Mouse (Mus musculus) liver, adult (tissue): ENCODE data around the gene Spaca5.

Experiments used
- GATA4 ChIP-seq: IDR thresholded peaks from 2 replicates; pipeline ENCODE4 v1.6.1; 2014; ENCODE audit warnings: mild to moderate bottlenecking, low read length; ENCODE audit not compliant: insufficient replicate concordance

Gene Spaca5

GRCm38 (mm10) chrX:21068106-21068505 lies at the start of gene Spaca5:
Gene Spaca5 (plus strand): TSS chrX:21068406.
- no peak for TF ChIP-seq GATA4

- TF ChIP-seq GATA4: no peak
Measured at GRCm38 (mm10) chrX:21061460-21061859, 6.7 kb upstream of the Spaca5 start.

GRCm38 (mm10) chrX:21061866-21062543 lies 6.2 kb upstream of the Spaca5 start, which contains the start of gene Zfp182:
Gene Zfp182 (minus strand): TSS chrX:21062316.
- no peak for TF ChIP-seq GATA4

- no peak for TF ChIP-seq GATA4
Measured at GRCm38 (mm10) chrX:21062544-21062890, 5.7 kb upstream of the Spaca5 start.

- no peak for TF ChIP-seq GATA4
Measured at GRCm38 (mm10) chrX:21088645-21088982, 20.4 kb downstream of the Spaca5 start.

GRCm38 (mm10) chrX:21088983-21089866 lies 21.0 kb downstream of the Spaca5 start, which contains the start of gene Zfp300:
Gene Zfp300 (minus strand): TSS chrX:21089527.
- no peak for TF ChIP-seq GATA4

GRCm38 (mm10) chrX:21089867-21090239 lies 21.6 kb downstream of the Spaca5 start:
- TF ChIP-seq GATA4: no peak

GRCm38 (mm10) chrX:21115520-21115919 lies 47.3 kb downstream of the Spaca5 start, which contains the start of gene Ssxa1:
Gene Ssxa1 (plus strand): TSS chrX:21115820.
- no peak for TF ChIP-seq GATA4
